Mouse (Mus musculus) thymus, postnatal 0 days (tissue): ENCODE results near the gene Sspo. TPM values are rescaled to one million over a fixed set of nuclear protein-coding genes. Genes with fewer than 3 reads are reported as not detected.
A peak's percentile ranks its signal among the peaks of the same experiment; 100 is the strongest.

ENCODE experiments used
- DNase-seq: peaks from one replicate; pipeline ENCODE4 v3.0.0-alpha.2; 2015; ENCODE audit warnings: low spot score
- polyA plus RNA-seq: library from polyadenylated mRNA; unstranded; fragments of >200 nt; fragmentation: Nextera tagmentation; extraction: Ambion mirVana; gene quantifications from 2 replicates; pipeline ENCODE4 v1.2.1, GENCODE M21; 2015

Gene Sspo
- polyA plus RNA-seq, 1 experiment from 2014 or later = 0.77 TPM

DNA sequence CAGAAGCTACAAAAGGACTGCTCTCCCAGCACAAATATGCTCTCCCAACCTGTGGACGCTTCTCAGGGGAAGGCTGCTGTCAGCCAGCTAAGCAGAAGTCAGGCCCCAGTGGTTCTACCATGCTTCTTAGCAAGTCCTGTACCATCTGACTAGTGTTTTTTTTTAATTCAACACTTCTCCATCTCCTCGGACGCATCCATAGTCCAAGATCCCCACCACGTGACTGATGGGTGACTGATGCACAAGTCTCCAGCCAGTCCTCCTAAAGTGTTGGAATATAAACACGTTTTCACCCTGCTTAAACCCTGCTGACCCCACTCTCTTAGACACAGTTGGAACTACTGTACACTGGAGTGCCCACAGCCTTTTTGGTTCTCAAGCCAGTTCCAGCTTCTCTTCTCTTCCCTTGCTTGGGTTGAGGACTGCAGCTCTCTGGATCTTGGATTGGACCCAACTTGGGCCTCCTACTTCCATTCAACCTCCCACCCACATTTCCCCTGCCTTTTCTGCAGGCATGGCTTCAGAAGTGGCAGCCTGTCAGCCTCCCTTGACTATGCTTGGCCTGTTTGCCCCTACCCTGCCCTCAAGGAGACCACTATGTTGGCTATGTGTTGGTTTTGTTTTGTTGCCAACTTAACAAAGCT is 12.2 kb upstream of the Sspo start:
- no peak for DNase-seq

DNA sequence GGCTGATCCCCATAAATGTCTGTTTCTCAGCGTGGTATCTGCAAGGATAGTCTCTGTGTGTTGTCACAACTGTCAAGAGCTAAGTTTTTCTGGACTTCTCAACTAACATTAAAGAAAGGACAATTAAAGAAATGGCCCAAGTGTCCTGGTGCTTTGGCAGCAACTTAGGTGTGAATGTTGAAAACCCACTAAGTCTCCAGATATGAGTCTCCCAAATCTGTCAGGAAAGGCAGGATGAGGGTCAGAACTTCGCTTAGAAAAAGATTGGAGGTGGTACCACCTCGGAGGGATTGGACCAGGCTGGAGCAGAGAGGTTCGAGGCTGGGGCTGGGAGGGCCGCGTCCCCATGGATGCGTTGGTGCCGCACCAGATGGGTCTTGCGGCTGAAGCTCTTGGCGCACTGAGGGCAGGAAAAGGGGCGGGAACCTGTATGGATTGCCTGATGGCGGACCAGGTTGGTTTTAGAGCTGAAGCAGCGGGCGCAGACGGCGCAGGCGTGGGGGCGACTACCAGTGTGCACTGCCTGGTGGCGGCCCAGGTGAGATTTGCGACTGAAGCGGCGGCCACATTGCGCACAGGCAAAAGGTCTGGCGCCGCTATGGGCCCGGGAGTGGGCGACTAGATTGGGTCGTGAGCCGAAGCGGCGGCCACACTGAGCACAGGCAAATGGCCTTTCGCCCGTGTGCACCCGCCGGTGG is 10.2 kb upstream of the Sspo start:
- no peak for DNase-seq

DNA sequence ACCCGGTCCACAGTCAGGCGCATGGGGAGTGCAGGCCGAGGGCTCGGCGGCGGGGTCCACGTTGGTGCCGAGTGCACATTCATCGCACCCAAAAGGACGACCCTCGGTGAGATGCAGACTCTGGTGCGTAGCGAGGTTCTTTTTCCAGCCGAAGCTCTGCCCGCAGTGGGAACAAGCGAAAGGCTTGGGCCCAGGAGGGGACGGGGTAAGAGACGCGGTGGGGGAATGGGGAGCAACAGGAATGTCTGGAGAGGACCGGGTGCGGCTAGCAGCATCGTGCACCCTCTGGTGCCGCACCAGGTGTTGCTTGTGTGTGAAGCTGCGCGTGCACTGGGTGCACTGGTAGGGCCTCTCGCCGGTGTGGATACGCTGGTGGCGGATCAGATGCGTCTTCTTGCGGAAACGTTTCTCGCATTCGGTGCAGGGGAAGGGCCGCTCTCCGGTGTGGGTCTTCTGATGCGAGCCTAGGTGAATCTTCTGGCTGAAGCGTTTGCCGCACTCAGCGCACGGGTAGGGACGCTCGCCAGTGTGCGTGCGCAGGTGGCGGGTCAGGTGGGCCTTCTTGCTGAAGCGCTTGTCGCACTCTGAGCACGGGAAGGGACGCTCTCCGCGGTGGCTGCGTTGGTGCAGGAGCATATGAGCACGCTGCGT is 9.4 kb upstream of the Sspo start:
- no peak for DNase-seq

- no peak for DNase-seq
Observed at GRCm38 (mm10) chr6:48439654-48440053, 8.4 kb upstream of the Sspo start.

- DNase-seq = peak; percentile 9
Observed at GRCm38 (mm10) chr6:48440306-48441014, 7.6 kb upstream of the Sspo start.

DNA sequence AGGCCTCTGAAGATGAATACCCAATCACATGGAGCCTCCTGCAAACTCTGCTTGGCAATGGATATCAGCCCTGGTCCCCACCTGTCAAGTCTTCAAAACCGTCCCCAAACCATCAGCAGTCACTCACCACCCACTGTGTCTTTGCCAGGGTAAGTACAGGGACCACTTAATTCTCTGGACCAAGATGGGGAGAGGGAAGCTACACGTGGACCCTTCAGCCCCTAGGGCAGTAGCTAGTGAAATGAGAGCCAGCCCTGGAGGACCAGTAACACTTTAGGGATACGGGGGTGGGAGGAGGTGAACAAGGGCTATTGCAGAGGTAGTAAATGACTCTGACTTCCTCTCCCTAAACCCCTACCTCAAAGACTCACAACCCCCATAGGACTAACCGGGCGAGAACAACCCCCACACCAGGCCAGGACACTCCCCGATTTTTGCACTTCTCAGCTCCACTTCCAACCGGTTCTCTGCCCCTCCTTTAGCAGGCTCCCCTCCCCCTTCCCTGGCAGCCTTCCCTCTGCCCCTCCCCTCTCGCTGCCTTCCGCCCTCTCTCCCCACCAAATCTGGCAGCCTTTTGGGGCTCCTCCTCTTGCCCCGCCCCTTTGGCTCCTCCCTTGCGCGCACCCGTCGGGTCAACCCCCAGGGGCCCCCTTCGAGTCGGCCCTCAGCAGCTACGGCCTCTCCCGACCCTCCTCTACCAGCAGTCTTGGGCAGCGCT is 4.3 kb upstream of the Sspo start:
- peak; percentile 90 for DNase-seq

DNA sequence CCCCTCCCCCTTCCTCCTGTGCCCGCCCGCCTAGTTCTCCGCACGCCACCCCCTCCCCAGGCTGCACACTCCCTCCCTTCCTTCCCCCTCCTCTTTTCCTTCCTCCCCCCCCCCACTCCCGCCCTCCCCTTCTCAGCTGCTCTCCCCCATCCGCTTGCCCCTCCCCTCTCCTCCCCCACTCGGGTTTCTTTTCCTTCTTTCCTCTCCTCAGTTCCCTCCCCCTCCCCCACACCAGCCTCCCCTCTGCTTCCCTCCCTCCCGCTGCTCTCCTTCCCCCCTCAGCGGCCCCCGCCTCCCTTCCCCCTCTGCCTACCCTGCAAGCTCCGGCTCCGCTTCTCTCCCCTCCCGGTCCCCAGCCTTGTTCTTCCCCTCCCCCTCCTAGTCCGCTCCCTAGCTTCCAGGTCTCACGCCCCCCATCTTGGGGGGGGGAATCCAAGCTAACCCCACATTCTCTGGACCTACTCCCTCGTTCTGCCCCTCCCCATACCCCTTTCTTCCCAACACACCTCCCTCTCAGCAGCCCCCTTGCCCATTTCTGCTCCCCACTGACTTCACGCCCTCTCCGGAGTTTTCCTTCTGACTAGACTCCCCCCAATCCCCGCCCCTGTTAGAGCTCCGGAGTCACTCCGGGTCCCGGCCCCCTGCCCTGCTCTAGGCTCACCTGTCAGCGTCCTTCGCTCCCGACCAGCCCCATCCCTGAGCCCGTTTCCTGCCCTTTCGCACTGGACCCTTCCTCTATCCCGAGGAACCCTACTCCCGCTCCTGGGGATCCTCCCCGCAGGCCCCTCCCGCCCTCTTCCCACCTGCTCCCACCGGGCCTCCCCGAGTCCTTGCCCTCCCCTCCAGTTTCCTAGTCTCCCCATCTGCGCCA is 3.5 kb upstream of the Sspo start:
- no peak for DNase-seq

GRCm38 (mm10) chr6:48445181-48446101 is 2.6 kb upstream of the Sspo start, which contains the start of gene Zfp467:
Gene Zfp467, minus strand, starts transcription at chr6:48445825.
- peak; percentile 27 for DNase-seq

DNA sequence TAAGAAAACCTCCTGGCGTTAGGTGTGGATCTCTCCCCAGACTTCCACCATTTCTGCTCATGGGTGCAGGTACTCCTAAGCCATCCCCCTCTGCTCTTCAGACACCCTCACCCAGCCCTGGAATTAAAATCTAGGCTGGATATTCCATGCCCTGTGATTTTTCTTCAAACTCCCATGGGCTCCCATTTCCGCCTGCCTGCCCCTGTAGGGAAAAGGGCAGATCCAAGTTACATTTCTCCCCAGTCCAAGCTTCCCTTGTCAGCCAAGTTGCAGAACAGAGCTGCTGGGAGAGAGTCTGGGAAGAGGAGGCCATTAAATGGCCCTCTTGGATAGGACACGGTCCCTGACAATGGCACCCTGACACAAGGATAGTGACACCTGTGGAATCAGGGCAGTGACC is 1.8 kb upstream of the Sspo start:
- DNase-seq = no peak

- DNase-seq = no peak
Observed at GRCm38 (mm10) chr6:48446896-48447295, 1.1 kb upstream of the Sspo start.

GRCm38 (mm10) chr6:48448527-48448926 is 498 bp downstream of the Sspo start:
- no peak for DNase-seq

DNA sequence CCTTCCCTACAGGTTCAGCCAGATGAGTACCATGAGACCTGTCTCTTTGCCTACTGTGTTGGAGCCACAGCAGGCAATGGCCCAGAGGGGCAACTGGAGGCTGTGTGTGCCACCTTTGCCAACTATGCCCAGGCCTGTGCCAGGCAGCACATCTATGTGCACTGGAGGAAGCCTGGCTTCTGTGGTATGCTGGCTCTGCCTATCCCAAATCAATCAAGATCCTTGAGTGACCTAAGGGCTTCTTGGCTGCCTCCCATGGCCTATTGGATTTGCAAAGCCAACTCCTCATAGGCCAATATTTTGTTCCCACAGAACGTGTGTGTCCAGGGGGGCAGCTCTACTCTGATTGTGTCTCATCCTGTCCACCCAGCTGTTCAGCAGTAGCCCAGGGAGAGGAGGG is 4.1 kb downstream of the Sspo start:
- no peak for DNase-seq

GRCm38 (mm10) chr6:48452771-48453170 is 4.7 kb downstream of the Sspo start:
- DNase-seq = no peak

- no peak for DNase-seq
Observed at GRCm38 (mm10) chr6:48464966-48465679, 17.1 kb downstream of the Sspo start.

GRCm38 (mm10) chr6:48466715-48467114 is 18.7 kb downstream of the Sspo start:
- DNase-seq = no peak

- no peak for DNase-seq
Observed at GRCm38 (mm10) chr6:48467490-48467889, 19.5 kb downstream of the Sspo start.

DNA sequence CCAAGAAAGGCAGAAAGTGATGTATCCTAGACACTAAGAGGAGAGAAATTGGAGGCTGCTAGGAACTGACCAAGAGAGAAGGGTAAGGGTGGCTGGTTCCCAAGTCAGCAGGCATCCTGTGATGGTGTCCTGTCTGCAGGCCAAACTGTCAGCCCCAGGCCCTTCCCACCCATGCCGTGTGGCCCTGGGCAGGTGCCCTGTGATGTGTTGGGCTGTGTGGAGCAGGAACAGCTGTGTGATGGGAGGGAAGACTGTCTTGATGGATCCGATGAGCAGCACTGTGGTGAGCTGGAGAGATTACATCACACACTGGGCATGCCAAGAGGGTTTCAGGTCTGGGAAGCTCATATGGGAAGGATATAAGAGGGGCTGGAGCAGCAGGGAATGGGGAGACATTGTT is 22.7 kb downstream of the Sspo start:
- DNase-seq = no peak

- DNase-seq = no peak
Observed at GRCm38 (mm10) chr6:48478446-48478845, 30.4 kb downstream of the Sspo start.

DNA sequence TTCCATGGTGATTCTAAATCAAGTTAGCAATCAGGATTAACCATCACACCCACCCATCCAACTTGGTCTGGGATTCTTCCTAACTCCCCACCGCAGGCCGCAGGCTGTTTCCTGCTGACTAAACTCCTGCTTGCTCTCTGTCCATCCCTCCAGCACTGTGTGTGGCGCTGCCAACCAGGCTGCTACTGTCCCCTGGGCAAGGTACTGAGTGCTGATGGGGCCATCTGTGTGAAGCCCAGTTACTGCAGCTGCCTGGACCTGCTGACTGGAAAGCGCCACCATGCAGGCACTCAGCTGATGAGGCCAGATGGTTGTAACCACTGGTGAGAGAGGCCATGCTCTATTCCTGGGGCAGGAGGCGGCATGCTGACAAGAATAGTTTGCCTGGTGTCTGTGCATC is 34.5 kb downstream of the Sspo start:
- no peak for DNase-seq
